Mouse (Mus musculus): Measurements from ENCODE around the gene Bmper. TPM values are rescaled to one million over a fixed set of nuclear protein-coding genes. Genes with fewer than 3 reads are reported as not detected.

The Bmper gene
- polyA plus RNA-seq, 1 experiment from 2014 or later, result 5.3 TPM

GRCm38 (mm10) chr9:23412956-23413355 lies 190.1 kb downstream of the Bmper start:
- no peak overlapping the region for H3K9ac ChIP-seq (replicated peaks)
- H3K9me3 ChIP-seq, result 0 out of 2 replicates have a peak, but pooled peaks cover 8% of the 10 kb centered on the region
- 0 out of 2 replicates have a peak, but pooled peaks cover 7% of the 10 kb centered on the region for H3K4me1 ChIP-seq
- WGBS, result 86% methylated on average over 2 of the region's 2 CpGs
- H3K4me2 ChIP-seq (replicated peaks), result no peak overlapping the region
- no peaks in the 10 kb centered on the region for H3K27me3 ChIP-seq
- no peak overlapping the region for H3K27ac ChIP-seq (replicated peaks)
- no peak overlapping the region for H3K4me3 ChIP-seq
- ATAC-seq (ENCODE audit: low FRiP score, low read depth), result no peak
- no peaks in the 10 kb centered on the region for H3K36me3 ChIP-seq

DNA sequence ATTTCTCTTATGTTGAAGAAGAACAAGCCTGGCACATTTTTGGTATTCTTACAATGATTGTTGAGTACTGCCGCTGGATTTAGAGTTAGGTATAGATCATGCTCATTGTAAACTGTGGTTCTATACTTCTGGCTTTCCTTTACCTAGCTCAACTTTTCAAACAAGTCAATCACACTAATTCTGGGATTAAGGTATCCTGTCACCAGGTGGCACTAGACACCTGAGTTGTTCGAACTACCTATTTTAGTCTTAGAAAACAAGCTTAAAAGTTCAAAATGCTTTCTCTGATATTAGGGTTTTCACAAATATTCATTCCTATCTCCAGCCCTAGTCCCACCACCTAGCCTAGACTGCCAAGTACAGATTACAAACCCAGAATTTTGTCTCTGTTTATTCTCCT lies 196.2 kb downstream of the Bmper start:
- no peak overlapping the region for H3K27ac ChIP-seq (replicated peaks)
- H3K4me2 ChIP-seq (replicated peaks), result no peak overlapping the region
- no peaks in the 10 kb centered on the region for H3K4me1 ChIP-seq
- no peaks in the 10 kb centered on the region for H3K36me3 ChIP-seq
- no peaks in the 10 kb centered on the region for H3K27me3 ChIP-seq
- WGBS, result 95% methylated on average over 2 of the region's 2 CpGs
- 0 out of 2 replicates have a peak, but pooled peaks cover 8% of the 10 kb centered on the region for H3K9me3 ChIP-seq
- no peak for ATAC-seq (ENCODE audit: low FRiP score, low read depth)
- no peak overlapping the region for H3K4me3 ChIP-seq
- H3K9ac ChIP-seq (replicated peaks), result no peak overlapping the region

GRCm38 (mm10) chr9:23423748-23424147 lies 200.9 kb downstream of the Bmper start:
- ATAC-seq (ENCODE audit: low FRiP score, low read depth), result no peak
- Histone ChIP-seq H3K4me1 (no peaks in the 10 kb centered on the region), H3K9ac (replicated peaks) (no peak overlapping the region), H3K4me2 (replicated peaks) (no peak overlapping the region), H3K9me3 (no peaks in the 10 kb centered on the region), H3K36me3 (no peaks in the 10 kb centered on the region), H3K4me3 (no peak overlapping the region), H3K27ac (replicated peaks) (no peak overlapping the region), H3K27me3 (no peaks in the 10 kb centered on the region)
- WGBS, result 88% methylated on average over 1 of the region's 1 CpGs

GRCm38 (mm10) chr9:23432631-23433030 lies 209.8 kb downstream of the Bmper start:
- no peak for ATAC-seq (ENCODE audit: low FRiP score, low read depth)
- Histone ChIP-seq H3K4me1 (no peaks in the 10 kb centered on the region), H3K27ac (replicated peaks) (no peak overlapping the region), H3K9me3 (no peaks in the 10 kb centered on the region), H3K36me3 (no peaks in the 10 kb centered on the region), H3K27me3 (no peaks in the 10 kb centered on the region), H3K4me2 (replicated peaks) (no peak overlapping the region), H3K9ac (replicated peaks) (no peak overlapping the region), H3K4me3 (no peak overlapping the region)
- WGBS, result 77% methylated on average over 2 of the region's 2 CpGs

GRCm38 (mm10) chr9:23433238-23433637 lies 210.4 kb downstream of the Bmper start:
- no peak overlapping the region for H3K4me2 ChIP-seq (replicated peaks)
- no peak overlapping the region for H3K9ac ChIP-seq (replicated peaks)
- no peak for ATAC-seq (ENCODE audit: low FRiP score, low read depth)
- no peak overlapping the region for H3K27ac ChIP-seq (replicated peaks)
- 92% methylated on average over 3 of the region's 3 CpGs for WGBS
- no peaks in the 10 kb centered on the region for H3K4me1 ChIP-seq
- no peaks in the 10 kb centered on the region for H3K36me3 ChIP-seq
- no peaks in the 10 kb centered on the region for H3K9me3 ChIP-seq
- no peaks in the 10 kb centered on the region for H3K27me3 ChIP-seq
- H3K4me3 ChIP-seq, result no peak overlapping the region

- WGBS, result 85% methylated on average over 6 of the region's 6 CpGs
- no peak overlapping the region for H3K9ac ChIP-seq (replicated peaks)
- no peak overlapping the region for H3K27ac ChIP-seq (replicated peaks)
- ATAC-seq (ENCODE audit: low FRiP score, low read depth), result no peak
- H3K4me2 ChIP-seq (replicated peaks), result no peak overlapping the region
- no peaks in the 10 kb centered on the region for H3K36me3 ChIP-seq
- no peak overlapping the region for H3K4me3 ChIP-seq
- H3K9me3 ChIP-seq, result no peaks in the 10 kb centered on the region
- no peaks in the 10 kb centered on the region for H3K27me3 ChIP-seq
- no peaks in the 10 kb centered on the region for H3K4me1 ChIP-seq
Measured at GRCm38 (mm10) chr9:23436751-23437150, 213.9 kb downstream of the Bmper start.

DNA sequence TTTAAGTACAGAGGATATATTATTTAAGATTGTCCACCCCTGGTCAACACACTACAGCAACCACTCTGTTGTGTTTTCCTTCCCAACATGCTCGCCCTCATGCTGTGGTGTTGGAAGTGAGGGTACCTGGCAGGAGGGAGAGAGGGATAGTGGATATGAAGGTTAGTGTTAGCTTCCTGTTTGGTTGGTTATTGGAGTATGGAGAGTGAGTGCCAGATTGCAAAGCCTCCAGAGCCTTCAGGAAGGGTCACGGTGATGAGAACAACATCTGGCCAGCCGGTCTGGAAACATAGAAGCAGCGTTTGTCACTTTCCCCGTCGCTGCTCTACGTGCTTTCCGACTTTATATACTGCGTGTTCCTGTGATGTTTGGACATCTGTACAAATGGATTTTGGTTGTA lies 215.8 kb downstream of the Bmper start:
- WGBS, result 93% methylated on average over 9 of the region's 9 CpGs
- Histone ChIP-seq H3K27me3 (no peaks in the 10 kb centered on the region), H3K27ac (replicated peaks) (no peak overlapping the region), H3K4me1 (no peaks in the 10 kb centered on the region), H3K4me3 (no peak overlapping the region), H3K4me2 (replicated peaks) (no peak overlapping the region), H3K9ac (replicated peaks) (no peak overlapping the region), H3K36me3 (no peaks in the 10 kb centered on the region), H3K9me3 (no peaks in the 10 kb centered on the region)
- ATAC-seq (ENCODE audit: low FRiP score, low read depth), result no peak

DNA sequence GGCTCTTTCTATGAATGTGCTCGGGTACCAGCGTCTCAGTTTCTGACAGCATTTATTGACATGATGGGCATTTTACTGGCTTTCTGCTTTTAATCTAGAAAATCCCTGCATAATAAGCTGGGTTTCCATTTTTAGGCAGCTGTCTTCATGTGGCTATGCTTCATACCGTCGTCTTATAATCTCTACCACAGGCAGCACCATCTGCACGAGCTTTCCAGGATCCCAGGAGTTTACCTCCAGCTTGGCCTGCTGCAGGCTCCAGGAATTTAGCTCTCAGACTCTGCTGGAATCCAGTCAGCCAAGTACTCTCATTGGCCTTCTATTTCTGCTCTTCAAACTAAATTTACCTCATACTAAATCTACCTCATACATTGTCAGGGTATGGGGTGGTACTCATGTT lies 219.3 kb downstream of the Bmper start:
- H3K27ac ChIP-seq (replicated peaks), result no peak overlapping the region
- H3K27me3 ChIP-seq, result no peaks in the 10 kb centered on the region
- H3K9ac ChIP-seq (replicated peaks), result no peak overlapping the region
- WGBS, result 66% methylated on average over 5 of the region's 5 CpGs
- no peak overlapping the region for H3K4me2 ChIP-seq (replicated peaks)
- H3K9me3 ChIP-seq, result no peaks in the 10 kb centered on the region
- H3K4me3 ChIP-seq, result no peak overlapping the region
- no peaks in the 10 kb centered on the region for H3K36me3 ChIP-seq
- H3K4me1 ChIP-seq, result no peaks in the 10 kb centered on the region
- no peak for ATAC-seq (ENCODE audit: low FRiP score, low read depth)

GRCm38 (mm10) chr9:23444975-23445374 lies 222.1 kb downstream of the Bmper start:
- Histone ChIP-seq H3K4me1 (no peaks in the 10 kb centered on the region), H3K9me3 (no peaks in the 10 kb centered on the region), H3K9ac (replicated peaks) (no peak overlapping the region), H3K4me2 (replicated peaks) (no peak overlapping the region), H3K36me3 (no peaks in the 10 kb centered on the region), H3K4me3 (no peak overlapping the region), H3K27me3 (no peaks in the 10 kb centered on the region), H3K27ac (replicated peaks) (no peak overlapping the region)
- WGBS, result 92% methylated on average over 4 of the region's 4 CpGs
- no peak for ATAC-seq (ENCODE audit: low FRiP score, low read depth)

- Histone ChIP-seq H3K4me2 (replicated peaks) (no peak overlapping the region), H3K4me1 (no peaks in the 10 kb centered on the region), H3K27ac (replicated peaks) (no peak overlapping the region), H3K36me3 (no peaks in the 10 kb centered on the region), H3K9me3 (no peaks in the 10 kb centered on the region), H3K27me3 (no peaks in the 10 kb centered on the region), H3K4me3 (no peak overlapping the region), H3K9ac (replicated peaks) (no peak overlapping the region)
- 72% methylated on average over 7 of the region's 7 CpGs for WGBS
- no peak for ATAC-seq (ENCODE audit: low FRiP score, low read depth)
Measured at GRCm38 (mm10) chr9:23447271-23447961, 224.5 kb downstream of the Bmper start.

- H3K4me2 ChIP-seq (replicated peaks), result no peak overlapping the region
- H3K27me3 ChIP-seq, result no peaks in the 10 kb centered on the region
- no peaks in the 10 kb centered on the region for H3K9me3 ChIP-seq
- no peak overlapping the region for H3K4me3 ChIP-seq
- whole genome bisulfite sequencing, result 58% methylated on average over 5 of the region's 5 CpGs
- no peak overlapping the region for H3K9ac ChIP-seq (replicated peaks)
- H3K36me3 ChIP-seq, result no peaks in the 10 kb centered on the region
- H3K4me1 ChIP-seq, result no peaks in the 10 kb centered on the region
- no peak for ATAC-seq (ENCODE audit: low FRiP score, low read depth)
- no peak overlapping the region for H3K27ac ChIP-seq (replicated peaks)
Measured at GRCm38 (mm10) chr9:23453309-23453708, 230.4 kb downstream of the Bmper start.

GRCm38 (mm10) chr9:23457186-23457585 lies 234.3 kb downstream of the Bmper start:
- no peak overlapping the region for H3K4me2 ChIP-seq (replicated peaks)

GRCm38 (mm10) chr9:23460721-23461120 lies 237.8 kb downstream of the Bmper start:
- 0 out of 2 replicates have a peak, but pooled peaks have one; percentile 17 for ATAC-seq (ENCODE audit: low FRiP score, low read depth)
- H3K4me3 ChIP-seq, result no peak overlapping the region
- H3K4me1 ChIP-seq, result peaks cover 4% of the 10 kb centered on the region; the same call in 1 of the 2 replicates
- H3K9ac ChIP-seq (replicated peaks), result no peak overlapping the region
- 77% methylated on average over 4 of the region's 4 CpGs for WGBS
- no peaks in the 10 kb centered on the region; the same call in 1 of the 2 replicates for H3K27me3 ChIP-seq
- no peaks in the 10 kb centered on the region for H3K9me3 ChIP-seq
- H3K4me2 ChIP-seq (replicated peaks), result no peak overlapping the region
- H3K27ac ChIP-seq (replicated peaks), result no peak overlapping the region
- H3K36me3 ChIP-seq, result no peaks in the 10 kb centered on the region

More at GRCm38 (mm10) chr9:23457186-23457585, 234.3 kb downstream of the Bmper start:
- Histone ChIP-seq H3K36me3 (no peaks in the 10 kb centered on the region), H3K27me3 (no peaks in the 10 kb centered on the region), H3K27ac (replicated peaks) (no peak overlapping the region), H3K9me3 (no peaks in the 10 kb centered on the region), H3K4me3 (no peak overlapping the region), H3K4me1 (no peaks in the 10 kb centered on the region), H3K9ac (replicated peaks) (no peak overlapping the region)
- ATAC-seq (ENCODE audit: low FRiP score, low read depth), result no peak
- WGBS, result 50% methylated on average over 3 of the region's 3 CpGs
